Mouse (Mus musculus): ENCODE results near the gene Krtap10-4. TPM values are rescaled to one million over a fixed set of nuclear protein-coding genes. Genes with fewer than 3 reads are reported as not detected.
"Not testable (repeated sequence)": the region's sequence is repeated elsewhere in the genome, so short reads cannot be mapped to it uniquely, and the experiment has no call there.

The Krtap10-4 gene
- polyA plus RNA-seq, 1 experiment from 2014 or later, result not detected

DNA sequence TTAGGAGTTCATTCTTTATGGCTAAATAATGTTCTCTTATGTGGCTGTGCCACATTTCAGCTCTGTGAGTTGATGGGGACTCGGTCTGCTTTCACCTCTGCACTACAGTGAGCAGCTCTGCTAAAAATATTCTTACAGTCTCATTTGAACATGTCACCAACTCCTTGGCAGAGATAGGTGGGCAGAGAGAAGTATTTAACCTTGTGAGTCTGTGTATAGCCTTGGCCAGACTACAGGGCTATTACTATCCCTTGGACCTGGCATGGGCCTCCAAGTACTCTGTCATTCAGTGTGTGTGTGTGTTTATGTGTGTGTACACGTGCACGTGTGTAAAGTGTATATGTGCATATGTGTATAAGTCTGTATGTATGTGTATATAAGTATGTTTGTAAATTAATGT, 43.5 kb downstream of the Krtap10-4 start:
- not testable (repeated sequence) for H3K36me3 ChIP-seq; H3K4me2 ChIP-seq (replicated peaks); H3K27me3 ChIP-seq; H3K4me1 ChIP-seq; H3K27ac ChIP-seq; H3K4me3 ChIP-seq; H3K9me3 ChIP-seq; H3K9ac ChIP-seq; ATAC-seq (ENCODE audit: insufficient number of reproducible peaks, insufficient read depth, low FRiP score, low TSS enrichment)
- WGBS, result 94% methylated on average over 3 of the region's 3 CpGs

DNA sequence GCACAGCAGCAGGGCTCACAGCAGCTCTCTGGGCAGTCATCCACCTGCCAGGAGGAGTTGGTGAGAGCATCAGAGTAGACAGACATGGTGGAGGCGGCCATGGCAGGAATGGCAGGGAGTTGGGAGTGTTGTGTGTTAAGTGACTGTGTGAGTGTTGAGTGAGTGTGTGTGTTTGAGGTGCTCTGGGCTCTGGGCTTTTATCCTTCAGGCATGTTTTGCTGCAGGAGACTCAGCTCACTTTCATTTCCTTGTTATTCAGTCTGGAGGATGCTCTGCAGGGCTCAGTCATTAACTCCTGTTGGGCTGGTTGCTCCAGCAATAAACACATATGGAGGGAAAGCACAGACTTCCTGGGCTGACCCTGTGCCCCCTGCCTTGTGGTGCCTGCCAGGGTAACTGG, 44.5 kb downstream of the Krtap10-4 start, which contains the start of gene Gm3250:
Gene Gm3250, minus strand, starts transcription at position 101 of the 400 bp plus-strand sequence.
- 43% methylated on average over 1 of the region's 1 CpGs for WGBS
- H3K36me3 ChIP-seq; H3K4me1 ChIP-seq; H3K4me2 ChIP-seq (replicated peaks); ATAC-seq (ENCODE audit: insufficient number of reproducible peaks, insufficient read depth, low FRiP score, low TSS enrichment); H3K9ac ChIP-seq; H3K27me3 ChIP-seq; H3K27ac ChIP-seq; H3K4me3 ChIP-seq; H3K9me3 ChIP-seq: not testable (repeated sequence)

DNA sequence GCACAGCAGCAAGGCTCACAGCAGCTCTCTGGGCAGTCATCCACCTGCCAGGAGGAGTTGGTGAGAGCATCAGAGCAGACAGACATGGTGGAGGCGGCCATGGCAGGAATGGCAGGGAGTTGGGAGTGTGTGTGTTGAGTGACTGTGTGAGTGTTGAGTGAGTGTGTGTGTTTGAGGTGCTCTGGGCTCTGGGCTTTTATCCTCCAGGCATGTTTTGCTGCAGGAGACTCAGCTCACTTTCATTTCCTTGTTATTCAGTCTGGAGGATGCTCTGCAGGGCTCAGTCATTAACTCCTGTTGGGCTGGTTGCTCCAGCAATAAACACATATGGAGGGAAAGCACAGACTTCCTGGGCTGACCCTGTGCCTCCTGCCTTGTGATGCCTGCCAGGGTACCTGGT, 50.1 kb downstream of the Krtap10-4 start, which contains the start of gene Gm7138:
Gene Gm7138, minus strand, starts transcription at position 101 of the 400 bp plus-strand sequence.
- H3K27ac ChIP-seq; H3K4me1 ChIP-seq; H3K4me3 ChIP-seq; ATAC-seq (ENCODE audit: insufficient number of reproducible peaks, insufficient read depth, low FRiP score, low TSS enrichment); H3K27me3 ChIP-seq; H3K4me2 ChIP-seq (replicated peaks); H3K9ac ChIP-seq; H3K36me3 ChIP-seq; H3K9me3 ChIP-seq: not testable (repeated sequence)
- 67% methylated on average over 1 of the region's 1 CpGs for whole genome bisulfite sequencing

Other genes starting within 250 kb of the Krtap10-4 start
- 92.5 and 94.4 TPM in 2 replicates for gene Pttg1ip, start 245.4 kb downstream of the Krtap10-4 start, polyA plus RNA-seq (2016; fragmentation: Nextera tagmentation; extraction: Ambion mirVana)
- 385 and 391 TPM in 2 replicates for gene Sumo3, start 221.0 kb downstream of the Krtap10-4 start, polyA plus RNA-seq (2016; fragmentation: Nextera tagmentation; extraction: Ambion mirVana)
- gene Gm49325, start 220.9 kb downstream of the Krtap10-4 start, polyA plus RNA-seq (2016; fragmentation: Nextera tagmentation; extraction: Ambion mirVana), result 7.0 and 7.1 TPM in 2 replicates
- gene Ube2g2, start 204.8 kb downstream of the Krtap10-4 start, polyA plus RNA-seq (2016; fragmentation: Nextera tagmentation; extraction: Ambion mirVana), result 76.7 and 81.7 TPM in 2 replicates
- gene Tspear, start 140.5 kb downstream of the Krtap10-4 start, polyA plus RNA-seq (2016; fragmentation: Nextera tagmentation; extraction: Ambion mirVana), result 0.32 and 0.69 TPM in 2 replicates
- gene Gm19402, start 136.3 kb downstream of the Krtap10-4 start, polyA plus RNA-seq (2016; fragmentation: Nextera tagmentation; extraction: Ambion mirVana), result not detected in 2 replicates
- not detected in 2 replicates for gene Gm9508, start 129.9 kb downstream of the Krtap10-4 start, polyA plus RNA-seq (2016; fragmentation: Nextera tagmentation; extraction: Ambion mirVana)
- not detected in 2 replicates for gene Gm10272, start 120.5 kb downstream of the Krtap10-4 start, polyA plus RNA-seq (2016; fragmentation: Nextera tagmentation; extraction: Ambion mirVana)
- gene Gm10024, start 115.6 kb downstream of the Krtap10-4 start, polyA plus RNA-seq (2016; fragmentation: Nextera tagmentation; extraction: Ambion mirVana), result not detected in 2 replicates
- not detected in 2 replicates for gene Gm10142, start 111.3 kb downstream of the Krtap10-4 start, polyA plus RNA-seq (2016; fragmentation: Nextera tagmentation; extraction: Ambion mirVana)
- not detected in 2 replicates for gene Krtap12-1, start 106.5 kb downstream of the Krtap10-4 start, polyA plus RNA-seq (2016; fragmentation: Nextera tagmentation; extraction: Ambion mirVana)
- not detected in 2 replicates for gene Gm10100, start 100.6 kb downstream of the Krtap10-4 start, polyA plus RNA-seq (2016; fragmentation: Nextera tagmentation; extraction: Ambion mirVana)
- gene Gm18596, start 84.5 kb downstream of the Krtap10-4 start, polyA plus RNA-seq (2016; fragmentation: Nextera tagmentation; extraction: Ambion mirVana), result not detected in 2 replicates
- gene Gm9736, start 75.7 kb downstream of the Krtap10-4 start, polyA plus RNA-seq (2016; fragmentation: Nextera tagmentation; extraction: Ambion mirVana), result not detected in 2 replicates
- gene Gm3233, start 67.4 kb downstream of the Krtap10-4 start, polyA plus RNA-seq (2016; fragmentation: Nextera tagmentation; extraction: Ambion mirVana), result not detected in 2 replicates
- not detected in 2 replicates for gene Gm3238, start 55.8 kb downstream of the Krtap10-4 start, polyA plus RNA-seq (2016; fragmentation: Nextera tagmentation; extraction: Ambion mirVana)
- gene Gm7138, start 50.2 kb downstream of the Krtap10-4 start, polyA plus RNA-seq (2016; fragmentation: Nextera tagmentation; extraction: Ambion mirVana), result not detected in 2 replicates
- gene Gm3250, start 44.6 kb downstream of the Krtap10-4 start, polyA plus RNA-seq (2016; fragmentation: Nextera tagmentation; extraction: Ambion mirVana), result not detected in 2 replicates
- gene Gm7137, start 38.9 kb downstream of the Krtap10-4 start, polyA plus RNA-seq (2016; fragmentation: Nextera tagmentation; extraction: Ambion mirVana), result not detected in 2 replicates
- gene Gm9639, start 32.0 kb downstream of the Krtap10-4 start, polyA plus RNA-seq (2016; fragmentation: Nextera tagmentation; extraction: Ambion mirVana), result not detected in 2 replicates
- gene Gm19668, start 28.0 kb downstream of the Krtap10-4 start, polyA plus RNA-seq (2016; fragmentation: Nextera tagmentation; extraction: Ambion mirVana), result not detected in 2 replicates
- gene Gm9507, start 15.3 kb downstream of the Krtap10-4 start, polyA plus RNA-seq (2016; fragmentation: Nextera tagmentation; extraction: Ambion mirVana), result not detected in 2 replicates
- gene Gm2696, start 12.4 kb downstream of the Krtap10-4 start, polyA plus RNA-seq (2016; fragmentation: Nextera tagmentation; extraction: Ambion mirVana), result not detected in 2 replicates
- gene Krtap10-10, start 8.9 kb upstream of the Krtap10-4 start, polyA plus RNA-seq (2016; fragmentation: Nextera tagmentation; extraction: Ambion mirVana), result not detected in 2 replicates
- gene Gm36176, start 19.7 kb upstream of the Krtap10-4 start, polyA plus RNA-seq (2016; fragmentation: Nextera tagmentation; extraction: Ambion mirVana), result not detected in 2 replicates
- not detected in 2 replicates for gene Gm10318, start 25.8 kb upstream of the Krtap10-4 start, polyA plus RNA-seq (2016; fragmentation: Nextera tagmentation; extraction: Ambion mirVana)
- gene Gm3285, start 34.9 kb upstream of the Krtap10-4 start, polyA plus RNA-seq (2016; fragmentation: Nextera tagmentation; extraction: Ambion mirVana), result not detected in 2 replicates
- gene Lrrc3, start 75.4 kb upstream of the Krtap10-4 start, polyA plus RNA-seq (2016; fragmentation: Nextera tagmentation; extraction: Ambion mirVana), result 4.4 and 4.7 TPM in 2 replicates
- gene Trpm2, start 143.5 kb upstream of the Krtap10-4 start, polyA plus RNA-seq (2016; fragmentation: Nextera tagmentation; extraction: Ambion mirVana), result 0.72 and 0.87 TPM in 2 replicates
- 32.9 and 35.1 TPM in 2 replicates for gene 1810043G02Rik, start 151.4 kb upstream of the Krtap10-4 start, polyA plus RNA-seq (2016; fragmentation: Nextera tagmentation; extraction: Ambion mirVana)
- 137 TPM in 2 replicates for gene Pfkl, start 183.0 kb upstream of the Krtap10-4 start, polyA plus RNA-seq (2016; fragmentation: Nextera tagmentation; extraction: Ambion mirVana)
- gene Dnmt3l, start 214.9 kb upstream of the Krtap10-4 start, polyA plus RNA-seq (2016; fragmentation: Nextera tagmentation; extraction: Ambion mirVana), result 0.19 and 0.41 TPM in 2 replicates
- 0.17 and 0.42 TPM in 2 replicates for gene Aire, start 216.5 kb upstream of the Krtap10-4 start, polyA plus RNA-seq (2016; fragmentation: Nextera tagmentation; extraction: Ambion mirVana)
- 2.5 and 2.6 TPM in 2 replicates for gene Icosl, start 242.2 kb upstream of the Krtap10-4 start, polyA plus RNA-seq (2016; fragmentation: Nextera tagmentation; extraction: Ambion mirVana)

Measured in embryonic facial prominence, embryonic 12.5 days (tissue).